Mouse (Mus musculus) myocyte (in vitro differentiated cells): ENCODE results near the gene Tbc1d2. TPM values are rescaled to one million over a fixed set of nuclear protein-coding genes. Genes with fewer than 3 reads are reported as not detected.

Experiments
- H3K27me3 ChIP-seq: one replicate; pipeline ENCODE4 v1.6.1; 2011; ENCODE audit not compliant: control insufficient read depth, insufficient read depth, insufficient read length
- H3K36me3 ChIP-seq: one replicate; pipeline ENCODE4 v1.6.1; 2011; ENCODE audit not compliant: control insufficient read depth, insufficient read depth
- H3K4me2 ChIP-seq: one replicate; pipeline ENCODE4 v1.6.1; 2011; ENCODE audit warnings: low read depth, control low read depth
- H3K4me3 ChIP-seq: one replicate; pipeline ENCODE4 v1.5.1; 2011; ENCODE audit warnings: mild to moderate bottlenecking, control low read depth, moderate library complexity
- H3K79me2 ChIP-seq: one replicate; pipeline ENCODE4 v1.6.1; 2011; ENCODE audit not compliant: control insufficient read depth, insufficient read depth
- H3ac ChIP-seq: one replicate; pipeline ENCODE4 v1.6.1; 2011; ENCODE audit not compliant: control insufficient read depth, insufficient read length
- CEBPB ChIP-seq: IDR thresholded peaks from 2 replicates; pipeline ENCODE4 v1.6.1; 2011; ENCODE audit warnings: mild to moderate bottlenecking, moderate library complexity; ENCODE audit not compliant: poor library complexity, insufficient read depth, severe bottlenecking
- E2F4 ChIP-seq: IDR thresholded peaks from one replicate; pipeline ENCODE4 v1.6.1; 2011; ENCODE audit warnings: mild to moderate bottlenecking, control low read depth, moderate library complexity; ENCODE audit not compliant: insufficient read depth
- MAX ChIP-seq: IDR thresholded peaks from one replicate; pipeline ENCODE4 v1.6.1; 2011; ENCODE audit warnings: low read depth, mild to moderate bottlenecking, control low read depth
- MYOD1 ChIP-seq, 3 experiments: IDR thresholded peaks; one replicate each; pipeline ENCODE4 v1.6.1; 2011; ENCODE audit warnings: control low read depth in 2 of 3, low read depth in 2 of 3, mild to moderate bottlenecking in 2 of 3, moderate library complexity in 1 of 3; ENCODE audit not compliant: insufficient read length in 2 of 3, control insufficient read depth in 1 of 3
- MYOG ChIP-seq, 3 experiments: IDR thresholded peaks; one replicate each; pipeline ENCODE4 v1.6.1; 2011; ENCODE audit warnings: control low read depth in 2 of 3, low read depth in 2 of 3, mild to moderate bottlenecking in 2 of 3; ENCODE audit not compliant: insufficient read length in 2 of 3, control insufficient read depth in 1 of 3, insufficient read depth in 1 of 3
- POLR2A ChIP-seq: IDR thresholded peaks from one replicate; pipeline ENCODE4 v1.6.1; 2011; ENCODE audit warnings: low read depth, mild to moderate bottlenecking, control low read depth, moderate library complexity; ENCODE audit not compliant: insufficient read length
- POLR2AphosphoS2 ChIP-seq: IDR thresholded peaks from one replicate; pipeline ENCODE4 v1.6.1; 2011; ENCODE audit warnings: low read depth, control low read depth; ENCODE audit not compliant: insufficient read length
- REST ChIP-seq: IDR thresholded peaks from one replicate; pipeline ENCODE4 v1.6.1; 2011; ENCODE audit warnings: mild to moderate bottlenecking, control low read depth, moderate library complexity; ENCODE audit not compliant: insufficient read depth, insufficient read length
- SRF ChIP-seq: IDR thresholded peaks from one replicate; pipeline ENCODE4 v1.6.1; 2011; ENCODE audit warnings: low read depth; ENCODE audit not compliant: control insufficient read depth, insufficient read length
- TCF12 ChIP-seq: IDR thresholded peaks from one replicate; pipeline ENCODE4 v1.6.1; 2011; ENCODE audit warnings: mild to moderate bottlenecking, control low read depth; ENCODE audit not compliant: poor library complexity, insufficient read depth, severe bottlenecking
- TCF3 ChIP-seq: IDR thresholded peaks from one replicate; pipeline ENCODE4 v1.6.1; 2011; ENCODE audit warnings: low read depth, control low read depth; ENCODE audit not compliant: insufficient read length
- USF1 ChIP-seq: IDR thresholded peaks from one replicate; pipeline ENCODE4 v1.6.1; 2011; ENCODE audit warnings: low read depth, mild to moderate bottlenecking, control low read depth, moderate library complexity
- polyA plus RNA-seq: library from polyadenylated mRNA; unstranded; fragments of >200 nt; fragmentation: generic; extraction: Trizol; gene quantifications from one replicate; pipeline ENCODE4 v1.2.1, GENCODE M21; 2012; ENCODE audit warnings: missing spikeins

Tbc1d2 gene
- polyA plus RNA-seq, 1 experiment, result 0.20 TPM

GRCm38 (mm10) chr4:46614641-46615040, 35.4 kb downstream of the Tbc1d2 start:
- Histone ChIP-seq H3K27me3 (peaks cover 2% of the 10 kb centered on the region), H3ac (no peak overlapping the region), H3K79me2 (no peaks in the 10 kb centered on the region), H3K4me2 (no peak overlapping the region), H3K4me3 (no peak overlapping the region), H3K36me3 (no peaks in the 10 kb centered on the region)
- TF ChIP-seq POLR2AphosphoS2 (no peak), MAX (no peak), REST (no peak), MYOG (IDR thresholded peaks at IDR 0.05; ENCODE audit: control insufficient read depth in 1 of 3, insufficient read depth in 1 of 3, insufficient read length in 2 of 3, low read depth in 2 of 3) (no peak), MYOD1 (IDR thresholded peaks at IDR 0.05; ENCODE audit: control insufficient read depth in 1 of 3, insufficient read length in 2 of 3, low read depth in 2 of 3) (no peak), TCF3 (no peak), POLR2A (no peak), TCF12 (no peak), SRF (no peak), E2F4 (no peak), CEBPB (no peak)

DNA sequence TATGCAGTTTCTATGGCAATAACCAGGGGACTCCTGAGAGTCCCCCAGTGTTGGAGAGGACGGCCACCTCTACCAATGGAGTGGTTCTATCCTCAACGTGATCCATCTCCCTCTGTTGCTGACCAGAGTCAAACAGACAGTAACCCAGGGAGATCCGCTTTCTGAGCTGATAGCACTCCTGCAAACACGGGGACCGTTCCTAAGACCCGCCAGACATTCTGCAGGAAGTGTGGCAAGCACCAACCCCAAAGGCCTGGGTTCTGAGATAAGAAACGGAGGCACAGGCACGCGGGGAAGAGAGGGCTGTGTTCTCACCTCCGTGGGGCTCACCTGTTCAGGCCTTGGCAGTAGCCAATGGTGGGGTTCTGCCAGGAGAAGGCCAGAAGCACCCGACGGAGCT, 36.4 kb downstream of the Tbc1d2 start:
- Histone ChIP-seq H3K4me2 (no peak overlapping the region), H3ac (no peak overlapping the region), H3K27me3 (peaks cover 11% of the 10 kb centered on the region), H3K4me3 (no peak overlapping the region), H3K79me2 (no peaks in the 10 kb centered on the region), H3K36me3 (no peaks in the 10 kb centered on the region)
- TF ChIP-seq MYOD1 (IDR thresholded peaks at IDR 0.05; ENCODE audit: control insufficient read depth in 1 of 3, insufficient read length in 2 of 3, low read depth in 2 of 3), result no peak
- TF ChIP-seq MAX, result no peak
- TF ChIP-seq USF1, result no peak
- TF ChIP-seq CEBPB, result no peak
- TF ChIP-seq MYOG (IDR thresholded peaks at IDR 0.05; ENCODE audit: control insufficient read depth in 1 of 3, insufficient read depth in 1 of 3, insufficient read length in 2 of 3, low read depth in 2 of 3), result no peak
- TF ChIP-seq SRF, result no peak
- TF ChIP-seq E2F4, result no peak
- TF ChIP-seq REST, result no peak
- no peak for TF ChIP-seq POLR2A
- TF ChIP-seq TCF3, result no peak
- no peak for TF ChIP-seq TCF12
- TF ChIP-seq POLR2AphosphoS2, result no peak

- Histone ChIP-seq H3ac (no peak overlapping the region), H3K4me2 (no peak overlapping the region), H3K4me3 (no peak overlapping the region), H3K36me3 (no peaks in the 10 kb centered on the region), H3K27me3 (peaks cover 11% of the 10 kb centered on the region), H3K79me2 (no peaks in the 10 kb centered on the region)
- TF ChIP-seq CEBPB, result no peak
- TF ChIP-seq POLR2AphosphoS2, result no peak
- TF ChIP-seq MYOG (IDR thresholded peaks at IDR 0.05; ENCODE audit: control insufficient read depth in 1 of 3, insufficient read depth in 1 of 3, insufficient read length in 2 of 3, low read depth in 2 of 3), result no peak
- no peak for TF ChIP-seq MAX
- no peak for TF ChIP-seq USF1
- TF ChIP-seq TCF3, result no peak
- no peak for TF ChIP-seq SRF
- no peak for TF ChIP-seq E2F4
- TF ChIP-seq TCF12, result no peak
- TF ChIP-seq MYOD1 (IDR thresholded peaks at IDR 0.05; ENCODE audit: control insufficient read depth in 1 of 3, insufficient read length in 2 of 3, low read depth in 2 of 3), result no peak
- TF ChIP-seq POLR2A, result no peak
- TF ChIP-seq REST, result no peak
Measured at GRCm38 (mm10) chr4:46611181-46611580, 38.8 kb downstream of the Tbc1d2 start.

- no peaks in the 10 kb centered on the region for H3K79me2 ChIP-seq
- H3K27me3 ChIP-seq, result peaks cover 11% of the 10 kb centered on the region
- H3K36me3 ChIP-seq, result no peaks in the 10 kb centered on the region
- H3ac ChIP-seq, result no peak overlapping the region
- no peak overlapping the region for H3K4me3 ChIP-seq
- H3K4me2 ChIP-seq, result no peak overlapping the region
- TF ChIP-seq CEBPB (0 out of 2 replicates have a peak, but pooled peaks have one; percentile 17), SRF (no peak)
Measured at GRCm38 (mm10) chr4:46607601-46608000, 42.4 kb downstream of the Tbc1d2 start.

DNA sequence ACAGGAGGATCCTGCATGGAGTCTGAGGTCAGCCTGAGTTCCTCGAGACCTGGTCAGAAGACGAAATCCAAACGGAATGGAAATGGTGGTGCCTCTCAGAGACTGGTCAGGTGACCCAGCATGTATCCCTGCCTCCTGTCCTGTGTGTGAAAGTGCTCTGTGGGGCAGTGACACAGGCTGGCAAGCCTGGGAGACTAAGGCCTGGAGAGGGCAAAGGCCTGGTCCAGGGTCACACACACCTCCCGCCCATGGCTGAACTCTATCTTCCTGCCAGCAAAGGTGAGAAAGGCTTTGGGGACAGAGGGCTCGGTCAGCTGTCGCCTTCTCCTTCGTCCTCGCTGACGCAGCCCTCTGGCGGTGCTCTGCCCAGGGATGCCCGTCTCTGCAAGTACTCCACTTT, 44.6 kb downstream of the Tbc1d2 start:
- H3K36me3 ChIP-seq, result no peaks in the 10 kb centered on the region
- no peaks in the 10 kb centered on the region for H3K79me2 ChIP-seq
- H3K27me3 ChIP-seq, result peaks cover 28% of the 10 kb centered on the region
- H3ac ChIP-seq, result no peak overlapping the region
- no peak overlapping the region for H3K4me3 ChIP-seq
- TF ChIP-seq USF1 (no peak), REST (no peak), MYOD1 (IDR thresholded peaks at IDR 0.05; ENCODE audit: control insufficient read depth in 1 of 3, insufficient read length in 2 of 3, low read depth in 2 of 3) (no peak), CEBPB (no peak), E2F4 (no peak), POLR2A (no peak)
- no peak overlapping the region for H3K4me2 ChIP-seq
